Mouse (Mus musculus) spleen, adult 2 months (tissue): ENCODE data around the gene Rptor.

Experiments
- CTCF ChIP-seq: fragments of 200-500 bp; IDR thresholded peaks from 2 replicates; pipeline ENCODE4 v1.5.1; 2011; ENCODE audit warnings: mild to moderate bottlenecking, inconsistent platforms; ENCODE audit not compliant: insufficient read depth, insufficient read length, insufficient replicate concordance; ENCODE audit errors: extremely low read depth
- POLR2A ChIP-seq: fragments of 200-500 bp; IDR thresholded peaks from 2 replicates; pipeline ENCODE4 v1.6.1; 2011; ENCODE audit warnings: low read depth, low read length, inconsistent platforms

DNA sequence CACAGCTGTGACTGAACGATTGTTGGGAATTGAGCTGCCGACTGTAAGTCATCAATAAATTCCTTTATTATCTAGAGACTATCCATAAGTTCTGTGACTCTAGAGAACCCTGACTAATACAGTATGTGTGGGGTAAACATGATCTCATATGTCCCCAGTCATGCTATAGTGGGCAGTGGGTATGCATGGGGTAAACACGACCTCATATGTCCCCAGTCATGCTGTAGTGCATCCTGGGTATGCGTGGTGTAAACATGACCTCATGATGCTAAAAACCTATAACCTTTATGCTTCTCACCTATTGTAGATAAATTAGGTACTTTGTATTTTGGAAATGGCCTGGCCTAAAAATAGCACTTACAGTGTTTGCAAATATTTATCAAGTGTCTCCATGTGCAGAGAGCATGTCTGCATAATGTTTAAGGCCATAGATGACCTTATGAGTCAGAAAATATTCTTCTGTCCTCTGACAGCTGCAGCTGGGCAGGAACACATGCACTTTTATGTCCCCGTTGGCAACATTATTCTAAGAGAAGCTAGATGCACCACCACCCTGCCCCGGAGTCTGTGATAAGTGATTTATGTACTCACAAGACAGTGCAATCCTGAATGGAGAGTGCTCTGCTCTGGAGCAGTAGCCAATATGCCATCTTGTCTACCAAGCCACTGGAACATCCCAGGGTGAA, 102.8 kb downstream of the Rptor start:
- TF ChIP-seq CTCF = no peak
- TF ChIP-seq POLR2A = no peak
